Mouse (Mus musculus): ENCODE data around the gene Dhh. TPM values are rescaled to one million over a fixed set of nuclear protein-coding genes. Genes with fewer than 3 reads are reported as not detected.
A peak's percentile ranks its signal among the peaks of the same experiment; 100 is the strongest.

The Dhh gene
- polyA plus RNA-seq, 1 experiment, result not detected

DNA sequence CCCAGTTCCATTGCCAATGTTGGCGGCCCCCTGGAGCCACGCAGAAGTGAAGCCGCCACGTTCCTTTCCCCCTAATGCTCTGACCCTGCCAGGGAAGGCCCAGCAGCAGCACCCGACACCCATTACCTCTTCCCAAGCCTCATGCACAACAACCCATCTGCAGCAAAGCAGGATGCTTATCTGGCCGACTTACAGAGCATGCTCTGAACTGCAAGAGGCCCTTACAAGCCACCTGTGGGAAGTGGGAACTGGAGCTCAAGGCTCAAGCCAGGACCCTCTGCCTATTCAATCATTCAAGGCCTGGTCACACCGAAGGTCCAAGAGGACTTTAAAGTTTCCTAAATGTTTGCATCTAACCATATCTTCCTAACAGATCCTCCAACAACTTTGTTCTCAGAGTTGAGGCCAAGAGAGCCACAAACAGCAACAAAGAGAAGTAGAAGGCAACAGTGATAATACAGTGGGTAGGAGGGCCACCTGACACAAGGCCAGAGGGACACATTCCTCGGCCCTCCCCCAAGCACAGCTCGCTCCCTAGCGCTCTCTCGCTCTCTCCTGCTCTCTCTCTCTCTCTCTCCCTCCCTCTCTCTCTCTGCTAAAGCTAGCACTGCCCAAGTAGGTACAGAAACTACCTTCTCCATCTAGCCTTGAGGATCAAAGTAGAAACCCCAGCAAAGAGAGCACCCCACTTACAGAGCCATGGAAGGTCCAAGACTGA lies 29.8 kb downstream of the Dhh start:
- peaks cover 49% of the 10 kb centered on the region for H3K36me3 ChIP-seq (replicated peaks; ENCODE audit: low read length)
- H3K27me3 ChIP-seq (replicated peaks), result no peaks in the 10 kb centered on the region
- peak overlapping the region; percentile 97 for H3K4me3 ChIP-seq (replicated peaks)
- no peaks in the 10 kb centered on the region for H3K9me3 ChIP-seq
- TF ChIP-seq FLI1 (IDR thresholded peaks at IDR 0.05; ENCODE audit: low read length) (no peak), GATA1 (IDR thresholded peaks at IDR 0.05; ENCODE audit: borderline replicate concordance, low read length) (no peak)
- H3K4me1 ChIP-seq, result peaks cover 58% of the 10 kb centered on the region

DNA sequence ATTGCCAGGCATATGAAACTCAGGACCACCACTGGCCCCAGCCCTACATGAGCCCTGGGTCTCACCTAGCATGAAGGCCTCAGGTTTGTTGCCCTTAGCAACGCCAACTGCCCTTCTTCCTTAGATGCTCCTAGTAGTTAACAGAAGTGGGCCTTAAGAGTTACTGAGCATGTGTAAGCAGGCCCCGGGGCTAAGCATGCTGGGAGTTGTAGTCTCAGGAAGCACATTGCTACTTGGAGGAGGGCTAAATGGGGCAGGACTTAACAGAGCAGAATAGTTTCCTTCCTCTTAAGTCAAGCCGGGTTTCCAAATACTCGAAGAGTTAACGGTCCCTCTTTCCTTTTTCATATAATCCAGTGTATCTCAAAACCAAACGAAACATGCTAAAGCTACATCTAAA lies 31.0 kb downstream of the Dhh start:
- H3K4me3 ChIP-seq (replicated peaks), result peak overlapping the region; percentile 97
- peaks cover 61% of the 10 kb centered on the region for H3K36me3 ChIP-seq (replicated peaks; ENCODE audit: low read length)
- no peaks in the 10 kb centered on the region for H3K27me3 ChIP-seq (replicated peaks)
- no peaks in the 10 kb centered on the region for H3K9me3 ChIP-seq
- TF ChIP-seq GATA1 (IDR thresholded peaks at IDR 0.05; ENCODE audit: borderline replicate concordance, low read length) (no peak), FLI1 (IDR thresholded peaks at IDR 0.05; ENCODE audit: low read length) (no peak)
- peaks cover 50% of the 10 kb centered on the region for H3K4me1 ChIP-seq

DNA sequence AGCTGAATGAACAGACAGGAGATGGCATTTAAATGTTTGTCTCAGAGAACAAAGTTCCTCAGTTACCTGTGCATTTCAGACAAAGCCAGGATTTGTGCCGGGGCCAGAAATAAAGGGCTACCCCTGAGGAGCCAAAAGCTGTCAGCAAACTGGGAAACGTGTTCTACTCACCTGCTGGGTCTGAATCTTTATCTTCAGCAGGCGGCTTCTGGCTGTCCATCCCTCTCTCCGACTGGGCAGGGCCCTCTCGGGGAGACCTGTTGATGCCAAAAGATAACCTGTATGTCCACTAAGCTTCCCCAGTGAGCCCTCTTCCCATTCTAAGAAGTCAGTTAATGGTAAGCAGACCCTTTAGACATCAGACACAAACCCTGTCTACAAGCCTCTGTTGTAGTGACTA lies 31.8 kb downstream of the Dhh start:
- Histone ChIP-seq H3K36me3 (replicated peaks; ENCODE audit: low read length) (peaks cover 69% of the 10 kb centered on the region), H3K4me1 (peaks cover 50% of the 10 kb centered on the region), H3K27me3 (replicated peaks) (no peaks in the 10 kb centered on the region), H3K4me3 (replicated peaks) (no peak overlapping the region), H3K9me3 (no peaks in the 10 kb centered on the region)
- TF ChIP-seq GATA1 (IDR thresholded peaks at IDR 0.05; ENCODE audit: borderline replicate concordance, low read length) (no peak), FLI1 (IDR thresholded peaks at IDR 0.05; ENCODE audit: low read length) (no peak)

DNA sequence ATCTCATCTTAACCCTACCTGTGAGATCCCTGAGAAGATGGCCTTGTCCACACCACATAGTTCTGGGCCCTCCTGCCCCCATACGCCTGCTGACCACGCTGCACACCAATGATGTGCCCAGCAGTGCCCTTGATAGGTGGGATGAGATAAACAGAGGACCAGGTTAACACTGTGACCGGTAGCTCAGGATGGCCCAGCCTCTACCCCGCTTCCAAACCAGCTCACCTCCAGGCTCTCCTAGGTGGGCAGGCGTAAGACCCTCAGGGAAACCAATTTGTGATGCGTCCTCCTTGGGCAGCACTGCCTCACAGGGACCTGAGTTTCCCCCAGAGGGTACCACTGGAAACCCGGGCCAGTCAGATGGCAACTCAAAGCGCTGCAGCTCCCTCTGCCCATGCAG lies 32.6 kb downstream of the Dhh start:
- peak overlapping the region; percentile 19 for H3K4me3 ChIP-seq (replicated peaks)
- H3K36me3 ChIP-seq (replicated peaks; ENCODE audit: low read length), result peaks cover 76% of the 10 kb centered on the region
- peaks cover 50% of the 10 kb centered on the region for H3K4me1 ChIP-seq
- TF ChIP-seq GATA1 (IDR thresholded peaks at IDR 0.05; ENCODE audit: borderline replicate concordance, low read length) (no peak), FLI1 (IDR thresholded peaks at IDR 0.05; ENCODE audit: low read length) (no peak)
- no peaks in the 10 kb centered on the region for H3K27me3 ChIP-seq (replicated peaks)
- no peaks in the 10 kb centered on the region for H3K9me3 ChIP-seq

DNA sequence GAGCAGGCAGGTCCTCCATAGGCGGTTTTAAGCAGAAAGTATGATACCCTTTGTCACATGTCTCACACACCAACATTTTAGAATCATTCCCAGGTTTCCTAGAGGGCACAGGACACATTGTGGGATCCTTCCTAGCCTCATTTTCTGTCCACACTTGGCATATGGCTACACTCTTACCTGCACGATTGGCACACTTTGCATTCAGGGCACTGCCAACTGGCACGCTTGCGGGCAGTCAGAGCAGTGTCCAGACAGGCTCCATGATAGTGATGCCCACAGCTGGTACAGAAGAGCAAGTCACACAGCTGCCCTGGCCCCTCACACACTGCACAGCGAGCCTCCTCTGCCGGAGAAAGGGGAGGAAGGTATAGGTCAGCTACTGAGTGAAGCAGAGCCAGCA lies 33.4 kb downstream of the Dhh start:
- peaks cover 85% of the 10 kb centered on the region for H3K36me3 ChIP-seq (replicated peaks; ENCODE audit: low read length)
- H3K4me1 ChIP-seq, result peaks cover 51% of the 10 kb centered on the region
- TF ChIP-seq GATA1 (IDR thresholded peaks at IDR 0.05; ENCODE audit: borderline replicate concordance, low read length) (no peak), FLI1 (IDR thresholded peaks at IDR 0.05; ENCODE audit: low read length) (no peak)
- no peaks in the 10 kb centered on the region for H3K27me3 ChIP-seq (replicated peaks)
- H3K9me3 ChIP-seq, result no peaks in the 10 kb centered on the region
- no peak overlapping the region for H3K4me3 ChIP-seq (replicated peaks)

DNA sequence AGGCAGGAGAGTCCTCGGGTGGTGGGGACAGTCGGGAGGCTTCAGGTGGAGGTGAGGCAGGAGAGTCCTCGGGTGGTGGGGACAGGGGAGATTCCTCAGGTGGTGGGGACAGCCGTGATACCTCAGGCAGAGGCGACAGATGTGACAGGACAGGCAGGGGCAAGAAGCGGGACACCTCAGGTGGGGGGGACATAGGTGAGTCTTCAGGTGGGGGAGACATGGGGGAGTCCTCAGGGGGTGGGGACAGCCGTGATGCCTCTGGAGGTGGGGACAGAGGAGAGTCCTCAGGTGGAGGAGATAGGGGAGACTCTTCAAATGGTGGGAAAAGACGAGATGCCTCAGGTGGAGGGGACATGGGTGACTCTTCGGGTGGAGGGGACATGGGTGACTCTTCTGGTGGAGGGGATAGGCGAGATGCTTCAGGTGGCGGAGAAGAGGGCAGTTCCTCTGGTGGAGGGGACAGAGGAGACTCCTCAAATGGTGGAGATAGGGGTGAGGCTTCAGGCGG lies 34.8 kb downstream of the Dhh start:
- Histone ChIP-seq H3K4me1 (peaks cover 37% of the 10 kb centered on the region), H3K27me3 (replicated peaks) (no peaks in the 10 kb centered on the region), H3K36me3 (replicated peaks; ENCODE audit: low read length) (peaks cover 95% of the 10 kb centered on the region), H3K9me3 (no peaks in the 10 kb centered on the region), H3K4me3 (replicated peaks) (no peak overlapping the region)
- TF ChIP-seq GATA1 (IDR thresholded peaks at IDR 0.05; ENCODE audit: borderline replicate concordance, low read length) (no peak), FLI1 (IDR thresholded peaks at IDR 0.05; ENCODE audit: low read length) (no peak)

DNA sequence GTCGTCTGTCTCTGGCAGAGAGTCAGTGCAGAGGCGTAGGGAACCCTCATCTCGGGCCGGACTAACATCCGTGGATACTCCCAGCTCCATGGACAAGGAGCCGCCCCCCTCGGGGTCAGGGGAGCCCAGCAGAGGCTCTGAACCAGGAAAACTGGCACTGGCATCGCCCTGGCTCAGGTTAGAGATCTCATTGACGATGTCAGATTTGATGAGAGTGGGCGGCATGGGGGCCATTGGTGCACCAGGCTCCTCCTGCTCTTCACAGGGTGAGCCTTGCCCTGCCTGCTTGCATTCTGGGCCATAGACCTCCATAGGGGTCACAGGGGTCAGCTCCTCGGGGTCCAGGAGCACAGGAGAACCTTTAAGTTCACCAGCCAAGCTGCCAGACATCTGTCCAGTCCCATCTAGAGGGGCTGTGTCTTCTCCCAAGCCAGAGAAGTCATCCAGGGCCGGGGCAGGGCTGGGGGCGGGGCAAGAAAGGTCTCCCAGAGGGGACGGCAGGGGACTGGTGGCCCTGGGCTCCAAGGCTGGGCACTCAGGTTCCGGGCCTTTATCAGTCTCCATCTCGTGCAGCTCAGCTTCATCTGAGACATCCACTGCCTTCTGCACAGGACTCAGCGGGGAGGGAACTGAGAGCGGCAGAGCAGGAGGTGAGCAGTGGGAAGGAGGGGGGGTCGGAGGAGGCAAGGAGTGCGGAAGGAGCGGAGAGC lies 36.5 kb downstream of the Dhh start:
- H3K27me3 ChIP-seq (replicated peaks), result no peaks in the 10 kb centered on the region
- peaks cover 100% of the 10 kb centered on the region for H3K36me3 ChIP-seq (replicated peaks; ENCODE audit: low read length)
- TF ChIP-seq FLI1 (IDR thresholded peaks at IDR 0.05; ENCODE audit: low read length) (no peak), GATA1 (IDR thresholded peaks at IDR 0.05; ENCODE audit: borderline replicate concordance, low read length) (no peak)
- H3K4me1 ChIP-seq, result peaks cover 20% of the 10 kb centered on the region
- H3K4me3 ChIP-seq (replicated peaks), result no peak overlapping the region
- H3K9me3 ChIP-seq, result no peaks in the 10 kb centered on the region

DNA sequence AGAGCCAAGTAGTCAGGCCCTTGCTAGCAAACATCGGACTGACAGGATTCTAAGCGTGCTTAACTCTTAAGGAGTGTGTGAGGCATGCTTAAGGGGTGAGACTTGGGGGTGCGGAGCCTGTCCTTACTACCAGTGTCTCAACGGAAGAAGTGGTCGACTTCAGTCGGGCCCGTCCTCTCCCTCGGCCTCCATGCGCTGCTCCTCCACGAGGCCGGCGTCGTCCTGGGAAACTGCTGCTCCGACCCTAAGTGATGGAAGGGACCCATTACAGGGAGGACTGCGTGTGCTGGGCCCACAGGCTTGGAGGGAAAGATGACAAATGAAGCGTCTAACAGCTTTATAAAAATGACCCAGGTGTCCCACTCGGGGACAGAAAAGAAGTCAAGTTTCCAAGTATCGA lies 37.4 kb downstream of the Dhh start:
- Histone ChIP-seq H3K9me3 (no peaks in the 10 kb centered on the region), H3K4me3 (replicated peaks) (no peak overlapping the region), H3K4me1 (peaks cover 11% of the 10 kb centered on the region; the same call in 1 of the 2 replicates), H3K36me3 (replicated peaks; ENCODE audit: low read length) (peaks cover 100% of the 10 kb centered on the region), H3K27me3 (replicated peaks) (no peaks in the 10 kb centered on the region)
- TF ChIP-seq GATA1 (IDR thresholded peaks at IDR 0.05; ENCODE audit: borderline replicate concordance, low read length) (no peak), FLI1 (IDR thresholded peaks at IDR 0.05; ENCODE audit: low read length) (no peak)

DNA sequence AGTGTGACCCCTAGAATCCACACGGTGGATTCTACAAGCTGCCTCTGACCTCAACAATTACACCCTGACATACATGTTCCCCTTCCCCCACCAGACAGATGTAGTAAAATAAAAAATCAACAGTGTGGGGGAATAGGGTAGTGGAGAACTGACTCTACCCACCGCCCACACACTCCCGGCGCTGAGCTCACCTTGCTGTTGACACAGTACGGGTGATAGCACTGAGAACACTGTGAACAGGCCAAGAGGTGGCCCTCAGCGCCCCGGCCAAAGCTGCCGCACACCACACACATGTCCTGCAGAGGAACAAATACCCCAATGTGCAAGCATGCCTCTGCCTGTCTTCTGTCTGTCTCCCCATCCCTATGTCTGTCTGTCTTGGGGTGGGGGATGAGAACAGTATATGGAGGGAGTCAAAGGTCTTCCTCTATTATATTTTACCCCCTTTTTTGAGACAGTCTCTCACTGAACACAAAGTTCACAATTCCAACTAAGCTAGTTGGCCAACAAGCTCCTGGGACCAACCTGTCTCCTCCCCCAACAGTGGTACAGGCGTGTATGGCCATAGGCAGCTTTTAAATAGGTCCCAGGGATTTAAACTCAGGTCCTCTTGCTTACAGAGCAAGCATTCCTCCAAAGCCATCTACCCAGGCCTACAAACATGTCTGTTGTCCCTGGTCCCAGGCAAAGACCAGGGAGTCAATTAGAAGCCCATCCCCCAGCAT lies 38.9 kb downstream of the Dhh start:
- H3K4me1 ChIP-seq, result peaks cover 6% of the 10 kb centered on the region; the same call in 1 of the 2 replicates
- TF ChIP-seq GATA1 (IDR thresholded peaks at IDR 0.05; ENCODE audit: borderline replicate concordance, low read length) (no peak), FLI1 (IDR thresholded peaks at IDR 0.05; ENCODE audit: low read length) (no peak)
- peaks cover 100% of the 10 kb centered on the region for H3K36me3 ChIP-seq (replicated peaks; ENCODE audit: low read length)
- H3K4me3 ChIP-seq (replicated peaks), result no peak overlapping the region
- H3K9me3 ChIP-seq, result no peaks in the 10 kb centered on the region
- H3K27me3 ChIP-seq (replicated peaks), result no peaks in the 10 kb centered on the region

Measured in megakaryocyte, embryonic 14.5 days (primary cell).